Mouse (Mus musculus): ENCODE data around the gene Dscaml1.

Dscaml1 gene

DNA sequence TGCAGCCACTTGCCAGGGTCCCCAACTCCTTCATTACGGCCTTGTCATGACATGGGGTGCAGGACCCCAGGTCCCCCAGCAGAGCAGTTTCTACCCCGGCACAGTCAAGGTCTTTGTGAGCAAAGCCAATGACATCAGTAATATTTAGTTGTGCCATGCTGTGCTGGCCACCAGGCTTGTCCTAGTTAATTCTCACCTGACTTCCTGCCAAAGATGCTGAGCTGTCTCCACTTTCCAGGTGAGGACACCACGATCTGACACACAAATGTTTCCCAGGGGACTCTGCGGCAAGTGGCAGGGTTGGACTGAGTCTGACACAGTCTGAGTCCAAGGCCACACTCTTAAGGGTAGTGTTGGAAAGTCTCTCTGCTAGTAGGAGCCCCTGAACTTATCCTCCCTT is at the start of gene Dscaml1:
TSS of gene Dscaml1 (plus strand) at position 173 of the 400 bp plus-strand sequence.
- DNase-seq: no peak

DNA sequence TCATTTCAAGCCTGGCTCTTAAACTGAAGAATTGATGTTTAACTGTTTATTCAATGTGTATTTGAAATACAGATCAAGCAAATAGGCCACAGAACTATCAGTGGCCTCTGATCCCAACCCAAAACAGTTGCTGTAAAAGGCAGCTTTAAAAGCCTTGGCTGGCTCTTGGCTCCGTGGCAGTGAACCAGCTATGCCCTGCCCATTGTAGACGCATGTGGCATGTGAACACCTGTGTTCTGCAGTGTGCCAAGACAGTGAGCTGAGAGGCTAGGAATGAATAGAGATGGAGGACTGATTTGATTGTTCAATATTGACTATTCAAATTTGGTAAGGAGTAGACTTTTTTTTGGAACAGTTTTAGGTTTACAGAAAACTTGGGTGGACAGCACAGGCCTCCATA is 49.5 kb upstream of the Dscaml1 start:
- no peak for DNase-seq

DNA sequence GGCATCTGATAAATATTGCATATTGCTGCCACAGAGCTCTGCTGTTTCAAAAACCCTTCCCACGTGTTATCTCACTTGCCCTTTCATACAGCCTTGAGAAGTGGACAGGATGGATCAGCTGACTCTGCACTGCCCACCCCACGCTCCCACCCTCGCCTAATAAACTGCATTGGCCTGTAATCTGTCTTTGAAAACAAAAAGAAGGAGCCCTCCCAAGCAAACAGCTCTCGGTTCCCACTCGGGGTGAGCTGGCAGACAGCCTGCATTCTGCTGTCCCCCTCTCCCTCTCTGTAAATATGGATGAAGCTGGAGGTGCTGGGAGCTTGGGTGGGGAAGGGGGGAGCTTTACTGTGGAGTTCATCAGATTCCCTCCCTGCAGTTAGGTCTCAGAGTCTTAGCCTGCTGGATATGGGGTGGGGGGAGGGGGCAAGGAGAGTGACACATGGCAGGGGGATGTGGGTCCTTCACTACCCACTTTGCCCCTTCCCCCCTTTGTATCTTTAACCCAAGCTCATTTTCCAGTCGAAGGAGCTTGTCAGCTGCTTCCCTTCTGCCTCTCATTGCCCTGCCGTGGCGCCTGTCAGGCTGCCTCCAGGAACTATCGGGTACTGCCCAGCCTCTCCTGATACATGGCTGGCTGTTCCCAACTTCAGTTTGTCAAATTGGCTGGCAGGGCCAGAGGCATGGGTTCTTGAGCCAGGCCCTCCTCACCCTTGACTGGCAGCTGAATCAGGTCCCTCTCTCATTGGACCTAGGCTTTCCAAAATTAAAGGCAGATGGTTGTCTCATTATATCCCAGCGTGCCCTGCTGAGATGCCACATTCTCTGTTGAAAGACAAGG is 45.8 kb upstream of the Dscaml1 start:
- DNase-seq: no peak

DNA sequence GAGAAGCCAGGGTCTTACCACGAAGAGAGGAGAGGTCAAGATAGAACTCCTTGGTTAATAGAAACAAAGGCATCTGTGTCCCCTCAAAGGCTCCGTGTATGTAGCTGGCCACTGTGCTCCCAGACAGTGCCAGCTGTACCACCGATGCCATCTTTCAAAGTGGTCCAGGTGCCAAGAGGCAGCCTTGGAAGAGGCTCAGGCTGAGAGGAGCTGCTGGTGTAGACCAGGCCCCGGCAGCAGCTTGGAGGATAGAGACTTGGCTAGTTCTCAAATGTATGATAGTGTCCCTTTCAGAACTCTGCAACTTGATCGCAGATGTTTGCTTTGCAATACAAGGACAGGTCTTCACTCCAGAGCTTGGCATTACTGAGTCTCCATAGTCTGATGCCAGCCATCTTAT is 44.1 kb upstream of the Dscaml1 start:
- no peak for DNase-seq

DNA sequence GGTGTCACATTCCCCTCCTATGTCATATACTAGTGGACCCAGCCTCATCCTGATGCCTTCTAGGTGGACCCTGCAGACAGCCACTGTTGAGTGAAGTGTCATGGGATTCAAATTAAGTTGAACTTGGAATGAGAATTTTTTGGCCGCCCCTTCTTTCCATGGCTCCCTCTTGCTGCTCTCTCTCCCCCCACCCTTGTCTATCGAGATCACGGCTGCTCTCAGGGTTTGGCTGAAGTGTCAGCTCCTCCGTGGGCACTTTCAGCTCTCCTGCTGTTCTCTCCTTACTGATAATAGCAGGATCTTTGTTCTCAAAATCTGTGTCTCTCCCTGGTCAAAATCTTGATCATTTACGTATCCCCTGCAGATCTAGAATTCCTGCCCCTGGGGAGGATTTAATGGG is 43.6 kb upstream of the Dscaml1 start:
- DNase-seq: no peak

DNA sequence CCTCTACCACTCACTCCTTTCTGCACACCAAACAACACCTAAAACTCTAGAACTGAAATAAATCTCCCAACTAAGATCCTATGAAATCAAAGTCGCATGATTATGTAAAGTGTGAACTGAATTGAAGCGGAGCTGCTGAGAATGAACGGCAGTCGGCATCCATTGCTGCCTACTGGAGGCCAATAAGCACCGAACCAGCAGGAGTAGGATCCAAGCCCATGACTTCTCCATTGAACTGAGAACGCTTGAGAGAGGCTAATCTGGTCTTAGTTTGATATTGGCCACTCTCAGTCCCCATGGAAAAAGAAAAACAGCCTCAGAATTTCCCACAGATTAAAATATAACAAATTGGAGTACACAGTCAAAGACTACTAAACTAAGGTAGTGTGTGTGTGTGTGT is 42.5 kb upstream of the Dscaml1 start:
- no peak for DNase-seq

DNA sequence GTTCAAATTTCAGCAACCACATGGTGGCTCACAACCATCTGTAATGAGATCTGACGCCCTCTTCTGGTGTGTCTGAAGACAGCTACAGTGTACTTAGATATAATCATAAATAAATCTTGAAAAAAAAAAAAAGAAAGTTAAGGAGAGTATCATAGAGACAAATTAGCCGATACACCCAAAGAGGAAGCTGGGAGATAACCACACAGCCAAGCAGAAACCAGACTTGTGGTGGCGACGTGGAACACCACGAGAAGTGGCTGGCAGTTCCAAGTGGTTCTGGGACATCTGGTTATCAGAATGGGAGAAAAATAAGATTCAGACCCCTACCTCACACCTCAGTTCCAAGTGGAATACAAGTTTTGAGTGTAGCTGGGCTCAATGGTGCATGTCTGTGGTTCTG is 39.7 kb upstream of the Dscaml1 start:
- no peak for DNase-seq

DNA sequence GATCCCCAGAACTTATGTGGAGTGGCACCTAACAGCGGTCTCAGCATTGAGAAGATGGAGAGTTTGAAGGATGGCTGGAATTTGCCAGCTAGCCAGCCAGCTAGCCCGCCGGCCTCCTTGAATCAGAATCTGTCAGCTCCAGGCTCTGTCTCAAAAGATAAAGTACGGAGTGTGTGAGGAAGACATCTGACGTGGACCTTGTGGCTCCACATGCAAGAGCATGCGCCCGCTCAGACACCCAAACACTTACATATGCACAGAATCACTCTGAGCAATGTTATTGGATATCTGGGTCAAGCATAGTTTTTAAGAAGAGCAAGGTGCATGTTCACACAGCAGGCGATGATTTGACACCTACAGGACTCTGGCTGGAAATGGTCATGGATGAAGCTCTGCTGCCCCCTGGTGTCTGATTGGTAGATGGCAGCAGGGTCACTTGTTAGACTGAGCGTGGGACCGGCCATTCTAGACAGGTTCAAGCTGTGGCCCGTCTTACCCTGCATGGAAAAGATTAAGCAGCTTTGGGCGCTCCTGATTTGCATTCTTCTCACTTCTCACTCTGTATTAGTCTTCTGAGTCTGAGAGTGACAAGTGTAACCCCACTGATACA is 37.9 kb upstream of the Dscaml1 start:
- DNase-seq: peak; percentile 80

DNA sequence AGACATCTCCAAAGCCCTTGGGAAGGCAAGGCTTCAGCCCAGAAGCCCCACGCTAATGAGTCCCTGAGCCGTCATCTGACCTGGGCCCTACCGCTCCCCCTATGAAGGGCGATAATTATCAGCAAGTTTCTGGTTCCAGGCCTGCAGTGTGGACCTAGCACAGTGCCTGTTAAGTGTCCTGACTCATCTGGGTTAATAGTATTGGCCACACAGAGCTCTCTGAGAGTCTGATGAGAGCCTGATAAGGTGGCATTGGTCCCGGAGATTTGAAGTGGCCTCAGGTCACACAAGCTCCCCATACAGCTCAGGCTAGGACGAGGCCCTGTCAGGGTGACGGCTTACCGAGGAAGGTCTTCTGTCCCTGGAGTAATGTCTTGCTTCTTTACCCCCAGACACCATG is 36.8 kb upstream of the Dscaml1 start:
- DNase-seq: no peak

DNA sequence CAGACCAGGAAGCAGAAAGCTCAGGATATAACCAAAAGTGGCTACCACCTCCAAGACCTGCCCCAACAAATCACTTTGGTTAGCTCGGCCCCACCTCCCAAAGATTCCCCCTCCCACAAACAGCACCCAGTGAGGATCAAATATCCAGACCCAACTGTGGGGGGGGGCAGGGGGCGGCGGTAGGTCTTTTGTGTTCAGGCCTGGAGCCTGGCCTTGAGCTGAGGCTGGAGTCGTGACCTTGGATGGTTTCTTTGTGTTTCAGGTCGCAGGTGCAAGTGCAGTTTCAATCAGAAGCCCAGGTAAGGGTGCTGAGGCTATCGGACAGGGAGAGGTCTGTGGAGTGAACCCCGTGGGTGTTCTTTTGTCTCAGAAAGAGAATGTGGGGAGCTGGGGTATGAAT is 35.1 kb upstream of the Dscaml1 start:
- no peak for DNase-seq

DNA sequence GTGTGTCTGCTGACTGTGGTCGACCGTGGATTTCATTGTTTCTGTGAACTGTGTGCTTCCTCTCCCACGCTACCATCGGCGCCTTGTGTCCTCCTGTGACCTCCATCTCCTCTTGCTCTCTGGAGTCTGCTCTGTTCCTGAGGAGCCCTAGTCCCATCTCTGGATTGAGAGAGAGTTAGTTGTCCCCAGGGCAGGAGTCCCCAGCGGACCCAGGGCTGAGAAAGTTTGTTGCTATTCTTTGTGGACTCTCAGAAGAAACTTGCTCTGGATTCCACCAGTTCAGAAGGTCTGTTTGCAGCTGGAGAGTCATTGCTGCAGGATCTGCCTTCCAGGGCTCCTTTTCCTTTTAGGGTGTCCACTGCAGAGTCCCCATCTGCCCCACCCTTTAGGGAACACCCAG is 31.2 kb upstream of the Dscaml1 start:
- no peak for DNase-seq

DNA sequence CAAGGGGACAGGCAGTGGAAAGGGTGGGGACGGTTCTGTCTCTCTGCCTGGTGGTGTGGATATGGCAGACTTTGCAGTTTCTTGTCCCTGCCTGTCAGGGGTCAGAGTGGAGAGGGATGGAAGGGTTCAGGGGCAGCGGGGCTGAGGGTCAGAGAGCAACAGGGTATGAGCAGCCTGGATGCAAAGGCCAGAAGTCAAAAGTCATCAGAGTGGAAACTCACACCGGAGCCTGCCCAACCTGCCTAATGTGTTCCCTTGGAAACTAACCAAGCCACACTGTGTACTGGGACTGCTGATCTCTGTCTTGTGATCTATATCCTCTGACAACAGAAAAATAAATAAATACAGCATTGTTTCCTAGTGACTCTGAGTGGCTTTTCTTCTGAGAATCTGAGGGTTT is 30.6 kb upstream of the Dscaml1 start:
- no peak for DNase-seq

DNA sequence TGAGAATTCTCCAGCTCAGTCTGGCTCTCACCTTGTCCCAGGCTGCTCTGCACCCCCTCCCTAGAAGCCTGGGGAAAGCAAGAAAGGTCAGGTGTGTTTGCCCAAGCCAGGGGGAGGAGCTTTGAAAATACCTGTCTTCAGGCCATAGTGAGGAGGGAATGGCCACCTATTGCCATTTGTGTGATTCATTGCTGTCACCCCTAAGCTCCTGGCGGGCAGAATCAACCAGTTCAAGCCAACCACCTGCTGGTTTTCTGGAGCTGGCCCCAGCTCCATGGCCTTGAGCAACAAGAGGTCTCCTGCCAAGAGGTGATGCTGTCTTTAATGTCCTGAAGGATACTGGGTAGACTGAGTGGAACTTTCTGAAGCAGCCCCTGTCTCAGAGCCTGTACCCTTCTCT is 28.1 kb upstream of the Dscaml1 start:
- DNase-seq: no peak

DNA sequence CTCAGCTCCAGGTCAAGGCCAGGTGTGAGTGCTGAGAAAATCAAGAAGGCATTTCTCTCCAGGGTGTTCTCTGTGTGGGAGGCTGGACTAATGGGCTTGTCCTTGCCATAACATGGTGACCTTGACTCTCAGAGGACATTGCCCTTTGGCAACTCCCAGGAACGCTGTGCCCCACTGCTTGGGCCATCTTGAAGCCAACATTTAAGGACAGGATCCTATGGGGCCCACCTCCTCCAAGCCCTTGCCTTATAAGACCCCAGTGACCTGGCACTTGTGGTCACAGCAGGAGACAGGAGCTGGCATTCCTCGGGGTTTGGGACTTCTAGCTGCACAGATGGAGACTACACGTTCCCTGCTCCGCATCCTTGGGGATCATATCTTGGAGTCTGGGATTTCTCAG is 27.0 kb upstream of the Dscaml1 start, which contains the start of gene Fxyd2:
TSS of gene Fxyd2 (plus strand) at position 236 of the 400 bp plus-strand sequence.
- no peak for DNase-seq

DNA sequence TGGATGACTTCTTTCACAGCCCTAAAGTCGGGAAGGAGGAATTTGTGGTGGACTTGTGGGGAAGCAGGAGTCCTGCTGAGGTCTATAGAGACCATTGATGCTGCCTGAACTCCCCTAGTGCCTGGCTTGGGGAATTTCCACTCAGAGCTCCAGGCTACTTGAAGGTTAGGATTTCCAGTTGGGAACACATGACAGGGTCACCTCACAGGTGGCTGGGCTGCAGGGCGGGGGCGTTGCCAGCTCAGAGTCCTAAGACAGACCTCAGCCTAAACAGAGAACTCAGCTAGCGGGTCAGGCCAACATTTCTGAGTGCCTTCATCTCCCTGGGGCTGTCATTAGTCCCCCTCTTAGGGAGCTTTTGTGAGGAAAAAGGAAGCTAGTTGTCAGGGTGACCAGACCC is 24.6 kb upstream of the Dscaml1 start:
- no peak for DNase-seq

DNA sequence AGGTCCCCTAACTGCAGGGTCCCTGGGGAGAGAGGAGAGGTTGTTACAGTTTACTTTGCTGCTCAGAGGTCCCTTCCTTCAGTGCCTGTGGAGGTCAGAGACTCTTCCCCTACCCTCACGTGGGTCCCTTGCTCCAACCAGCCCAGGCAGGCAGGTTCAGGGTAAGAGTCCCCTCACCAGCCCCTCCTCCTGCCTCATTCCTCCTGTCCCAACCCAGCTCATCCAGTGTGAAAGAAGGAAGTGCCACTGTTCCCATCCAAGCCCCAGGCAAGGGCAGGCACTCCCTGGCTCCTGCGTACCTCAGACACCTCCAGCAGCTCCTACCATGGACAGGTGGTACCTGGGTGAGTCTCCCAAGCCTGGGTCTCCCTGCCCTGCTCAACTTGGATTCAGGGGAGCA is 23.5 kb upstream of the Dscaml1 start:
- DNase-seq: no peak

DNA sequence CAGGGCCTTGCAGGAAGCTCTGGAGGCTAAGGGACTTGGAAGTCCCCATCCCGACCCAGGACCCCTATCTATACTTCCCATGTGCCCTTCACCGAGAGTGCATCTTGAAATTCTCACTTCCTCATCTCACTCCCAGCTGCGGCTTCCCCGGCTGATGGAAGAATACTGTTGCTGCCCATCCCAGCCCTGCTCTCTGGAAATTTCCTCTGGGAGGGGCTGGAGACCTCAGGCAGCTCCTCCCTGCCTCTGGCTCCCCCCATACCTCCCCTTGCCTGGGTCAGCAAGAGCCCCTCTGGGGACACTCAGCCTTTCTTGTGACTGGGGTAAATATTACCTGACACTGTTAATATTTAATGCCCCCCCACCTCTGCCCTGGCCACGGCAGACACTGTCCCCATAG is 20.7 kb upstream of the Dscaml1 start:
- no peak for DNase-seq

DNA sequence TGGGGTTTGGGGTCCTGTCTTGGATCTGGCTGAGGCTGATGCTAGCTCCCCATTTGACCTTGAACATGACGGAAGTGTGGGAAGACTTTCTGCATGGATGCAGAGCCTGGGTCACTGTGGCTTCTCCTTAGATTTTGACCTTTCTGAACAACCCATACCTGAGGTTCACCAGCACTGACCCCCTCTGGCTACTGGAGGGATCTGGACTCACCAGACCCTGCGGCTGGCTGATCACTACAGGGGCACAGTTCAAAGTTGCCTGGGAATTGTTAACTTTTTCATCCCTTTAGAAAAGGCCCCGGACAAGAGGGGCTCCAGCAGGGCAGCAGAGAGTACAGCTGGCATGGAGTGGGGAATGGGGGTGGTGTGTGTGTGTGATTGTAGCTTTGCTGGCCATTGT is 19.6 kb upstream of the Dscaml1 start:
- no peak for DNase-seq

DNA sequence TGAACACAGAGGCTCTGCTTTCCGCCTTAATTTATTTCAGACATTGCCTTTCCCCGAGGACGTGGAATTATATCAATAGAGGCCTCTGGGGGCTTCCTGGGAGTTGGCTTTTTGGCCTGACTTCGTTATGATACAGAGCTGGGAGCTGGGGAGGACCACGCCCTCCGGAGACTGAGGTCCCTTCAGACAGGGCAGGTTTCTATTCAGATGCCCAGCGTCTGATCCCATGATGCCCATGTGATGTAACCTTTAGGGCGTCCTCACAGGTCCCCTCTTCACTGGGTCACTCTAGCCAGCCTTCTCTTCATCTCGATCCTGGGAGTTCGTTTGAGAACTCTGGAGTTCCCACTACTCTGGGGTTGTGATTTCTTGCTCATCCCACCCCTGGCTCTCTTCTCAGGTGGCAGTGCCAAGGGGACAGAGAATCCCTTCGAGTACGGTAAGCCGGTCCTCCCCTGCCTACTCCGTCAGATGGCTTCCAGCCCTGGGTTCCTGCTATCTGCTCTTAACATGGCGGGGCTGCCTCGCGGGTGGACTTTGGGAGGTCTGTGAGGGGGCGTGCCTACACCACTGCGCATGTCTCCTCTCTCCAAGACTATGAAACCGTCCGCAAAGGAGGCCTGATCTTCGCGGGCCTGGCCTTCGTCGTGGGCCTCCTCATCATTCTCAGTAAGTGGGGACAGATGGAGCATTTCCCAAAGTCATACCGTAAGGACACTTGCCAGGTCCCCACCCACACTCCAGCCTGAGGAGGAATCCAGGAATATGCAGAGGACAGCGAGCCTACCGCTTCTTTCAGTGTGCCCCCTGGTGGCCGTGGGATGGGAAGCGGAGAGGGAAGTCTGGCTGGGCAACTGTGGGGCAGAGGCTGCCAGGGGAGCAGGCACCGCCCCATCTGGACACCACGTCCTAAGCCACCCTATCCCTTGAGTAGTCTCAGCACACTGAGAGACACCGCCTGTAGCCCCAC is 18.4 kb upstream of the Dscaml1 start:
- peak; percentile 92 for DNase-seq

DNA sequence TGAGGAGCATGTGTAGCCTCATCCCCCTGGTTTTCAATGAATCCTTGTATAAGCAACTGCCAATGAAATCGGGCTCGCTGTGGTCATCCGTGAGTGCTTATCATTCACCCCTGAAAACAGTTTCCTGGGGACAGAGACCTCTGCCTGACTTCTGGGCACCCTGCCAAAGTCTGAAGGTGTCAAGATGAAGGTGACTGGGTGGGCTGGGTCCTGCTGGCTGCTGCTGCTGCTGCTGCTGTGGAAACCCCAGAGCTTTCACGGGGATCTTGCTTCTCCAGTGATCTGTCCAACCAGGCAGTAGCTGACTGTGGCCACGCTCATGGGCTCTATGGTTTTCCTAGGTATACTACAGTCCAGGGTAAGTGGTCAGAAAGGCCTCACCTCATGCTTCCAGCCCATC is 16.2 kb upstream of the Dscaml1 start:
- no peak for DNase-seq

DNA sequence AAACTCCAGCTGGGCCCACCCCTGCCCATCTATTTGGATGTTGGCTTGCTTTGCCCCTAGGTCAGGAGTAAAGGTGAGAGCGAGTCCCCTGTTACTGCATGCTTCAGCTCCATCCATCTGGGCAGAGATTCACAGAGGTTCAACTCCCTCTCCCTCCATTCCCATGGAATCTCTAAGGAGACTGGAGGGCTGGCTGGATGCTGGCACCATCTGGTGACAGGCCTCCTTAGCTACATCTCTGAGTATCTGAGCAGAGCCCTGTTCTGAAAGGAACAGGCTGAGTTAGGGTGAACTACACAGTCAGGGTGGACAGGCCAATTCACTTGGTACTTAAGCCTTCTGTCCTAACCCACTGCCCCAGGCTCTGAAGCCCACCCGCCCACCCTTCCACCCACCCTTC is 15.8 kb upstream of the Dscaml1 start:
- peak; percentile 25 for DNase-seq

DNA sequence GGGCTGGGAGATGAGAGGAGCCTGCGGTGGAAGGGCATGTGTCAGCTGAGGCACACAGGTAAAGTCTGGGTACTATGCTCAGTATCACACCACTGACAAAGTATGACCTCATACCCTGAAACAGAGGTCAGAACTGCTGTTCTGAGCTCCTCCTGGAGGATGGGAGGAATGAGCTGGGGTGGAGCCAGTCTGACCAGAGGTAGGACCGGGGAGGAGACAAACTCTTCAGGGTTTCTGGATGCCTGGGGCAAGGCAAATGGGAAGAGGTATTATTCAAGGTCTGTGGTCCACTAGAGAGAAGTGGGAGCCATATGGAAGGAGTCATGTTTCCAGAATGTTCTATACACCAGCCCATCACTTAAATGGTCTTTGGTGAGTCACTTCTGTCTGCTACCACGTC is 15.3 kb upstream of the Dscaml1 start:
- no peak for DNase-seq

DNA sequence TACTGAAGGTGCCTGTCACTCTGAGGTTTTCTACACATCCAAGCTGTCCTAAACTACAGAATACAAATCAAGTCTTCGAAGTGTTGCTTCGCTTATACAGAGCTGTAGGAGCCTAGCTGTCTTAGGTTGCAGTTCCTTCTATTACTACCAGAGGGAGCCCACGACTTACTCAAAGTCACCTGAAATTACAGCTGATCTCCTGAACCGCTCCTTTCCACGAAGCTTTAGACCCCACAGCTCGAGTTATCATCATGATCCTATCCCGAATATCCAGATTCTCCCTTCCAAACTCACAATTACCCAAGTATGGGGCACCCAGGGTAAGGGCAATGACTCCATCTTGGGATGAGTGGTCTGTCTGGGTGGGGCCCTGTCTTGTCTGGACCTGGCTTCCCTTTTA is 14.6 kb upstream of the Dscaml1 start:
- no peak for DNase-seq

DNA sequence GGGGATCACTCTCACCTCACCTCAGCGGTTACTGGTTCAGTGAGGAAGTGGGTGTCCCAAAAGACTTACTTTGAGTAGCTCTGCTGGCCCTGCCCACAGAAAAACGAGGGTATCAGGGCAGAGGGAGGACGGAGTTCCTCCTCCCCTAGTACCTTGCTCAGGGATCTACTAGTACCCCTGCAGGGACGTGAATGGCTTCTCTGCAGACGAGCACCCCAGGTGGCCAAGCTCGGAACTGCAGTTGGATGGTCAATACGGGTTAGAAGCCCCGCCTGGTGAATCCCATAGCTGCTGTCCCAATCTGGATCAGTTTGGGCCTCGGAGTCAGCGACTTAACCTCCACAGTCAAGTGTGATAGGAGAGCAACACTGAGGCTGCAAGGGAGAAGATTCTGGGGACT is 14.1 kb upstream of the Dscaml1 start:
- peak; percentile 96 for DNase-seq

Measured in right cerebral cortex, postnatal 14 days (tissue).